Mouse (Mus musculus) adrenal gland, postnatal 36 days (tissue): Measurements from ENCODE around the gene Gramd1c. TPM values are rescaled to one million over a fixed set of nuclear protein-coding genes. Genes with fewer than 3 reads are reported as not detected.

Experiments
- DNase-seq, 2 experiments: peaks; one replicate each; pipeline ENCODE4 v3.0.0; 2021; ENCODE audit warnings: mixed read lengths in 1 of 2
- microRNA-seq: library from miRNA; unstranded; fragments of <30 nt; microRNA quantifications from one replicate; pipeline ENCODE4 v1.2.0, GENCODE M21; 2021
- total RNA-seq, 2 experiments: library from RNA; stranded (reverse); gene quantifications; 2 replicates each; pipeline ENCODE4 v1.2.3; 2021

Gramd1c gene
- total RNA-seq, 2 experiments from 2014 or later, result 1.3 to 1.5 TPM

- DNase-seq, result no peak
These were observed 99.9 kb downstream of the Gramd1c start for GRCm38 (mm10) chr16:43963291-43963690.

GRCm38 (mm10) chr16:43958038-43958437 is 105.1 kb downstream of the Gramd1c start:
- no peak for DNase-seq

- no peak for DNase-seq
These were observed 108.2 kb downstream of the Gramd1c start for GRCm38 (mm10) chr16:43954913-43955312.

- DNase-seq, result peak in 1 of 2 experiments; percentile 6
These were observed 111.6 kb downstream of the Gramd1c start for GRCm38 (mm10) chr16:43951591-43951990.

GRCm38 (mm10) chr16:43945869-43946268 is 117.3 kb downstream of the Gramd1c start:
- no peak for DNase-seq

GRCm38 (mm10) chr16:43945351-43945750 is 117.8 kb downstream of the Gramd1c start:
- DNase-seq, result no peak

- DNase-seq, result no peak
These were observed 122.3 kb downstream of the Gramd1c start for GRCm38 (mm10) chr16:43940846-43941245.

GRCm38 (mm10) chr16:43935892-43936291 is 127.3 kb downstream of the Gramd1c start:
- DNase-seq, result no peak

- peak; percentile 8 to 12 for DNase-seq
These were observed 127.8 kb downstream of the Gramd1c start for GRCm38 (mm10) chr16:43935367-43935766.

- no peak for DNase-seq
These were observed 128.3 kb downstream of the Gramd1c start for GRCm38 (mm10) chr16:43934856-43935255.

- no peak for DNase-seq
These were observed 130.1 kb downstream of the Gramd1c start for GRCm38 (mm10) chr16:43933041-43933440.

GRCm38 (mm10) chr16:43932319-43932718 is 130.8 kb downstream of the Gramd1c start:
- no peak for DNase-seq

- DNase-seq, result no peak
These were observed 131.6 kb downstream of the Gramd1c start for GRCm38 (mm10) chr16:43931502-43931901.

- no peak for DNase-seq
These were observed 132.6 kb downstream of the Gramd1c start for GRCm38 (mm10) chr16:43930577-43930976.

Small RNA genes lying within 50 kb of the gene (microRNA-seq; reads per million reads assigned to microRNA genes)
- not detected for gene Mir3470b

Other genes with a start within 250 kb of the Gramd1c start
- 1 to 10 TPM; 5.8 to 6.8 TPM for gene Ccdc191, start 173.5 kb downstream of the Gramd1c start, total RNA-seq
- 10 to 100 TPM; 32.4 to 42.9 TPM for gene Qtrt2, start 136.5 kb downstream of the Gramd1c start, total RNA-seq
- gene Zdhhc23, start 83.6 kb downstream of the Gramd1c start, total RNA-seq, result 1 to 10 TPM in 1 of 2 experiments, under 1 TPM in 1; 0.56 to 1.0 TPM
- gene Atp6v1a, start 76.4 kb upstream of the Gramd1c start, total RNA-seq, result 100 to 1,000 TPM; 145 to 153 TPM
- 10 to 100 TPM; 84.6 to 99.1 TPM for gene Naa50, start 76.5 kb upstream of the Gramd1c start, total RNA-seq
- 10 to 100 TPM; 22.9 to 25.6 TPM for gene Usf3, start 109.9 kb upstream of the Gramd1c start, total RNA-seq